Mouse (Mus musculus) CD8-positive naive resting alpha-beta T cell, adult 2 months (primary cell): Measurements from ENCODE around the gene Map3k14.

Source experiments
- DNase-seq, 2 experiments: peaks; one replicate each; pipeline ENCODE4 v3.0.0; 2022; ENCODE audit warnings: low read depth in 2 of 2, low spot score in 2 of 2

The Map3k14 gene

DNA sequence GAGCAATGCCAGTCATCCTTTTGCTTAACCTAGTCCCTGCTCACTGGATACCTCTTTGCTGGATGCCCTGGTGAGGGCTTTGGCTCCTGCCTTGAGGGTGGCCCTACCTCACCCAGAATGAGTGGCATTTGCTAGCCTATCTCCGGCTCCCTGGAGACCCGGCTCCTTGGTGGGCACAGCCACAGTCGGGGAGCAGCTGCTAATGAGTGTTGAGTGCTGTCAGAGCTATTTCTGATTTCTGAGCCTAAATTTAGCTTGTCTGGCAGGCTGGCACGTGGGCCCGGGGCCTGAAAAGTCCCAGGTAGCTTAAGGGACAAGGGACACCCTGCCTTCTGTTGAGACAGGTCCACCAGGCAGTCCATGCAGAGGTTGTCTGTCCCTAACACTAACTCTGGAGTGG lies 90.1 kb downstream of the Map3k14 start:
- DNase-seq: no peak

DNA sequence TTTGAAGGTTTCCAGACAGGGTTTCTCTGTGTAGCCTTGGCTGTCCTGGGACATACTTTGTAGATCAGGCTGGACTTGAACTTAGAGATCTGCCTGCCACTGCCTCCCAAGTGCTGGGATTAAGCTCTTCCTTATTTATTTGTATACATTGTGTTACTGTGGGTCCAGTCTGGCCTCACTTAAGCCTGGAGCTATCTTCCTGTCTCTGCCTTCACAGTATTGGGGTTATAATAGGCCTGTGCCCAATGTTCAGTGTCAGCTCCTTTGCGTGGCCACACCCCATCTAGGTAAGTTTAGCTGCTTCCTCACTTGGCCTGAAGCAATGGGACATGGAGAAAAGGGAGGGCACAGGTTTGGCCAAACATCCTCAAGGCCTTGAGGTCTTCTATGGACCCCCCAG lies 90.8 kb downstream of the Map3k14 start:
- DNase-seq: no peak

DNA sequence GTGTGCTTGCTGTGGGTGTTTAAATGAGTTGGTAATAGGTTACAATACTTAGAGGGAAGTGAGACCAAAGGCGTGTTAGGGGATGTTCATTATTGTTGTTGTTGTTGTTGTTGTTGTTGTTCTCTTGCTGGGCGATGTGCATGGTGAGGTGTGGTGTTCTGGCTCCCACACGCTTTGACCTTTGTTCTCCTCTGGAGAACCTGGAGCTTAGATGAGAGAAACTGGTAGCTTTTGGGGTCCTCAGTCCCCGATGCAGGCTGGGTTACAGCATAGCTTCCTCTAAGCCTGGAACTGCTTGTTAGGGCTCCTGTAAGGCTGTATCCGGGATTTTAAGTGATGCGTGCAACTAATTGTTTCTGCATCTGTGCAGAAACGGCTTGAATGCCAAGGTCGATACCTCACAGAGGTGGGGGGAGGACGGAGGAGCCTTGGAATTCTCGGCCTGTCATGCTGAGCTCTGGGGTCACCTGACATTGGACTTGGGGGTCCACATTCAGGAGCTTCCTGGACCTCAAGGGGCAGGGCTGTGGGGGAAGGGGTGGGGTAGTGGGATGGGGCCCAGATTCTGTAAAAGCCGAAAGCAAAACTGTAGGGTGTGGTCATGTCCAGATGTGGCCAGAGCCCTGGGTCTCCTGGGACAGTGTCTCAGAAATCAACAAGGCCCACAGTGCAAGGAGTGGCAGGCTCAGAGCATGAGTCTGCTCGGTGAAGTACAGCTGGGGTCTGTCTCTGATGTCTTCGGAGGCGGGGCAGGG lies 91.4 kb downstream of the Map3k14 start:
- DNase-seq: no peak

DNA sequence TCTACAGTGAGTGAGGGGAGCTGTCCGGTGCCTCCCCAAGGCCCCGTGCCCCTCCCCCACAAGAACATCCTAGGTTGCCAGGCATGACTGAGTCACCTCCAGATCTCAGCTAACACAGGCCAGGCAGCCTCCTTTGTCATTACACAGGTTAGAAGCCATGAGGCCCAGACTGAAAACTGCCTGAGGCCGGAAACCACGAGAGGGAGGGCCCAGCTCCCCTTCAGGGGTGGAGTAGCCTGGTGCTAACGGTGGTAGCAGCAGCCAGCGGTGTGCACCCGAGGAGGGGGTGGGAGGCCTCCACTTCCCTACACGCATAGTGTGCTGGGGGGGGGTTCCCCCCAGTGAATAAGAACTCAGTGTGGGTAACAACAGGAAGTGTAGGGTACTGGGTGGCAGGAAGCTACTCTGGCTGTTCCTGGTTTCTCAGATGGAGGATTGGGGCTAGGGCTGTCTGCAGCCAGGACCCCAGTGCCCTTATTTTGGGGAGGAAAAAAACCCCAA lies 92.3 kb downstream of the Map3k14 start:
- peak; percentile 91 to 92 for DNase-seq

DNA sequence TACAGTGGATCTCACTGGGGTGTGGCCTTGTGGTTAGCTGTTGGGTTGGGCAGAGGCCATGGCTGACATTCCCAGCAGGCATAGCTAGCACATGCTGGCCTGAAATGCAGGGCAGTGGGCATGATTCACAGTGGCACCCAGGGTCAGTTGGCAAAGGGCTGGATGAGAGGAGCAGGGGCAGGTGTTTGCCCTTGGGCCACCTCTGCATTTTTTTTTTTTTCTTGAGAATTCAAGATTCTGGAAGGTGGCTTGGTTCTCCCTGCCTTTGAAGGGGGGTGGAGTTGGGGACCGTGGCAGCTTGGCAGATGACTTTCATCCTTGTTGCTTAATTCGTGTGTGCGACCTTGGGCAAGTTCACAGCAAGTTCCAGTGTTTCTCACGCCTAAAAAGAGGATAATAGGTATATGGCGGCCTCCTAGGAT lies 92.8 kb downstream of the Map3k14 start:
- no peak for DNase-seq

DNA sequence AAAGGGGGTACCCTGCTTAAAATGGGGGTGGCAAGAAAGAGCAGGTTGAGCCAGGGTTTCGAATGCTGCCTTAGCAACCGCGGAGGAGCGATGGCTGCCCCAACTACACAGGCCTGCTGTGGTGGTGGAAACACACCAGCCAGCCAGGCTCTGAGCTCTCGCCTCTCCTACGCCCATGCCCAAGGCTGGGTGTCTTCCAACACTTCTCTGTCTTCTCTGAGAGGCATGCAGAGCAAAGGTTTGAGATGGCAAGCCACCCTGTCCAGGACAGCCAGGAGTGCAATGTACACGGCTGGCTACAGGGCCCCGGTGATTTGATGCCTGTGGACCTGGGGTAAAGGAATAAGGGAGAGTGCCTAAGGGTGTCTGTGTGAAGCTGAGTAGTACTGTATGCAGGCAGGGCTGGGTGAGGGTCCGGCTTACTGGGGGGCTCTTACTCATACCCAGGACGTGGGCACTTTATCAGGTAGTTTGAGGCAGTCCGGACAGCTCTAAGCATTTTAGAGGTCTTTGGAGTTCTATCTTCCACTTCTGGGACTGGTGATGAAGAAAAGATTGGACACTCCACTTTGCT lies 93.4 kb downstream of the Map3k14 start:
- no peak for DNase-seq

DNA sequence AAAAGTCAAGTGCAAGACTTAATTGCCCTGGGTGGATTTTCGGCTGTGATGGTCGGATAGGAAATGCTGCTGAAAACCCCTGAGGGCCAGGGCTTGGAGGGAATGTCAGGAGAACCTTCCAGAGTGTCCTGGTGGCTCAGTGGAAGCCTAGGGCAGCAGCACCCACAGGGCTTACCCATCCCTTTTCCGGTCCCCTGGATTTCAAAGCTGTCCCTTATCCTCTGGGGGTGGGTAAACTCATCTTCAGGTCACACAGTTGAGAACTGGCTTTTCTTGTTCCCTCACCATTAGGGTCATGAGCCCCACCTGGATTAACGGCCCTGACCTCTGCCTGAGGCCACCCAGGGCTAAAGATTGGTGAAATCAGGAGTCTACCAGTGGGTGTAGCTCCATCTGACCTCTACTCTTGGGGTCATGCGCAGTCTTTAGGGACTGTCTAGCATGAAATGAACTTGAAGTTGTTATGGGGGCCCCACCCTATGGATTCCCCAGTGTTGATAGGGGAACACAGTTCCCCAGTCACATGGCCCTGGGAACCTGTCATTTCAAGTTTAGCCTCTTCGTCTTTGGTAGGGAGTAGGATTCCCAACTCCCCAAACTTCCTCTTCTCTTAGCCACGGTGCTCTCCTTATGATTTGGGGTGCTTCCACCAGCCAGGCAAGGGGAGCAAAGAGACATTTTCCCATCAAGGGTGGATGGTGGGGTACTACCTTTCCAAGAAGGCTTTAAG lies 94.1 kb downstream of the Map3k14 start:
- DNase-seq: no peak

DNA sequence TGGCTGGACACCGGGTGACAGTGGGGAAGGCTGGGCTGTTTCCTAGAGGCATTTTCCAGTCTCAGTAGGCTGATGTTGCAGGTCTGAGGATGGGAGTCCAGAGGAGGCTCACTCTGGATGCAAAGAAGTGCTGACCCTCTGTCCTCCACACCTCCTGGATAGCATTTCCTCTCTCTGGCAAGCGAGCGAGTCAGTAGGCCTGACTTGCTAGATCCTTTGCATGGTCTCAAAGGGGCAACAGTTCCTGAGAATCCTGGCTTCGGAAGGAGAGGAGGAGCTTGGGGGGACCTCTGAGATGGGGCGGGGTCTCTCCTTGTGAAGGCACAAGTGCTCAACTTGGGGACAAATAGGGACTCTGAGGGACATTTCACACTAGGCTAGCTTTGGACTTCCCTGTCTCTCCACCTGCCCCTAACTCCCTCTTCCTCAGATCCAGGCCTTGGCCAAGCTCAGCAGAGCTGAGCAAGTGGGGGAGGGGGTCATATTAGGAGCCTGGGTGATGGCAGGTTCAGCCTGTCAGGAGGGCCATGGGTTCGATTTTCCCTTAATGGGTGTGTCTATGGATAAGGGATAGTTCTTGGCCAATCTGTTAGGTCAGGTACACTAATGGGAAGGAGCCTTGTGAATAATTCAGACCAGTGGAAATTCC lies 94.8 kb downstream of the Map3k14 start:
- no peak for DNase-seq

DNA sequence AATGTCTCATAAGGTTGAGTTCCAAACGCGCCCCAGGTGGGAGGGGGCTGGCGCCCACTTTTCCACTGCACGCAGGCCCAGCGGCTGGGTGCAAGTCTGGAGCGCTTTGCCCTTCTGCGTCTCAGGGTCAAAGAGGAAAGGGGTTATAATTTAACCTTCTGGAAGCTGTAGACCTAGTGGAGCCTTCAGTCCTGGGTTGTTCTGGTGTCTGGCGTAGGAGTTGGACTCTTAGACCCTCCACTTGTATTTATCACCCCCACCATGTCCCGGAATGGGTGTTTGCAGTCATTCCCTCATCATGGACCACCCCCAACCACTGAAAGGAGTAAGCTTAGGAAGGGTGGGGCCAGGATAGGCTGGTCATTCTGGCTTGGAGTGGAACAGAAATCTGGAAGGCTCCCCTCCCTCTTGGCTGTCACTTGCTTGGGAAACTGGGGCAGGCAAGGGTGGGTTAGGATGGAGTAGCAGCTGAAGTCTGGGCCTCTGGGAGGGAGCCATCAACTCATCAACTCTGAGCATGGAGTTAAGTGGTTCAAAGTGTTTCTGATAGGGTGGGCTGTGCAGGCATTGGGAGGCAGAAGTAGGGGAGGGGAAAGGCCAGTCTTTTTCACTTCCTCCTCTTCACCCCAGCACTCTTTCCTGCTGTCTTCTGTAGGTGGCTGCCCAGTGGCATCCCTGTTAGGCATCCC lies 95.4 kb downstream of the Map3k14 start:
- no peak for DNase-seq

DNA sequence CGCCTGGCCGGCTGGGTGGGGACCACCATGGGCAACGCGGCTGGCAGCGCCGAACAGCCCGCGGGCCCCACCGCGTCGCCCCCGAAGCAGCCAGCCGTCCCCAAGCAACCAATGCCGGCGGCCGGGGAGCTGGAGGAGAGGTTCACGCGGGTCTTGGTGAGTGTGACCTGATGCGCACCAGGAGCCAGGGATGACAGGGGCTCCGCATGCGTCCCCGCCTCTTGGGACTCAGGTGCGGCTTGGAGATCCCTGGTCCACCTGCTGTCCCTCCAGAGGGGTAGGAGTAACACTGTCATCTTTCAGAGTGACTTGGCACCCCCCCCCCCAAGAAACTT lies 96.0 kb downstream of the Map3k14 start:
- DNase-seq: no peak

DNA sequence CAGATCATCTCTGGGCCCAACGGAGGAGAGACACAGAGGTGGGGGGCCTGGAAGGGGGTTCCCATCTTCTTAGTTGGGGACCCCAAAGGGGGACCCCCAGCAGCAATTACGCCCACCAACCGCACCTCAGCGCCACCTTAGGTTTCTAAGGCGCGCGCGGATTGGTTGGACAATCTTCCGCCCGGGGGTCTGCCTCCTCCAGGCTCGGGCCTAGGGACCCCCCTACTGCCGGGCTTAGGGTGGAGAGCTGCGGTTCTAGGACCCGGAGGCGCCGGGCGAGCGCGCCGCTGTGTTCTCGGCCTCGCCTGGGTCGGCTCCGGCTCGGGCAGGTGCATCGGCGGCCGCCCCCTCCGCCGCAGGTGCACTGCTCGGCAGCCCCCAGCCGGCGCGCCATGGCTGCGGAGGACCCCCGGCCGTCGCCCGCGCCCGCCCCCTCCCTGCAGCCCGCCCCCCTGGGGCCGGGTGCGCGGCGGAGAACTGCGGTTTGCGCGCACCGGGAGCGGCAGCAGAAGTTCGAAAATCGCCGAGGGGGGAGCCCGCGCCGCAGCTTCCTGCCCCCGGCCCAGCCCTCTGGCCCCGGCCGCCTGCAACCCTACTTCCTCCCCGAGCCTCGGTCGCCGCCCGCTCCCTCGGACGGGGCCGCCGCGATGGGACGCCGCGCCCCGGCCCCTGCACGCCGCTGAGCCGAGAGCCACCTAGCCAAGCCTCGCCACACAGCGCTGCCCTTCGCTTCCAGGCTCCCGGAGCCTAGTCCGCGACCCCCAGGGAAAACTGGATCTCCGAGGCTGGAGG lies 96.6 kb downstream of the Map3k14 start, which contains the start of gene Fmnl1:
Fmnl1 (plus strand) TSS at position 614 of the 792 bp plus-strand sequence.
- DNase-seq: no peak

DNA sequence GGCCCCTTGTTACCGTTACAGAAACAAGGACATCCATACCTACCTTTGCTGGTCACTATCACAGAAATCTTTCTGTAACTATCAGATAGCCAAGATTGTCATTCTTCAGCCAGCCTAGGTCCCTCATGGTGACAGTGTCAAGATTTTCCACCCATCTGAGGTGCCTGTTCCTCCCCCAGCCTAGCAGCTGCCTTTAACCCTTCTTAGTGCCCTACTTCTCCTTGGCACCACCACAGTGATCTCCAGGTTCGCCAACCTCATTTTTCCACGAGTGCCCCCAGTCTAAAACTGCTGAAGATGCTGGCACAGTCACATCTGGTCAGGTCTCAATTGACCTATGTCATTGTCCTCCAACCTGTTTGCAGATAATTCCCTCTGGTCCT lies 97.2 kb downstream of the Map3k14 start:
- no peak for DNase-seq
